In the genomic region with DNA sequence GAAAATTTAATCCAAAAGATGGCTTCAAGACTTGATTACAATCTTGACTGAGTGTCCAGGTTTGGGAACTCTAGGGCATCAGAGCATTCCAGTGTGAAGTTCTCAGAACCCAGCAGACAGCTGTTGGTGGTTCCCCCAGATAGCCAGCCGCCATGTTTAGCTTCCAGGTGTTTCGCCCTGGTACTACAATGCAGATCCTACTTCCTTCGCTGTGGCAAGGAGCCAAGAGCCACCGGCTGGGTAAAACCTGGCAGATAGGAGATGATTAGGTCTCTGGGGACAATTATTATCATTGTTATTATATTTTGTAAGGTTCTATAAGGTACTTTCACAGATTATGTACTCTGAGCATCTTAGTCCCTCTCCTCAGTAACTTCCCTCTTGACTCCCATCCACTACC, we compare ENCODE assay signal across 26 mouse cellular contexts.
A peak's percentile ranks its signal among the peaks of the same experiment; 100 is the strongest.
DNase-seq lines count a peak whose midpoint lies in the region; ATAC-seq and TF ChIP-seq lines count a peak whose summit lies in the region.
"Had no signal": no experiment of that assay in that cellular context is flagged by ENCODE, and none has a peak within 500 bp of the region (broad histone marks: within the 10 kb centered on the region; RNA-seq: fewer than 3 reads in every experiment).

No protein-coding gene starts in this region.

- peak overlapping the region; percentile 73 for H3K4me2 ChIP-seq in liver, embryonic 13.5 days
- H3K4me2 ChIP-seq in kidney, embryonic 14.5 days (replicated peaks; ENCODE audit: low read depth, low read length): no peak overlapping the region
- H3K4me2 ChIP-seq: embryonic facial prominence, embryonic 15.5 days; hindbrain, embryonic 14.5 days; midbrain, embryonic 15.5 days; stomach, embryonic 15.5 days had no signal

- no peak for TF ChIP-seq CTCF in MEL (IDR thresholded peaks at IDR 0.05 in 2 of 3, conservative IDR thresholded peaks at IDR 0.05 in 1 of 3; ENCODE audit: control insufficient read depth in 1 of 3, insufficient read depth in 1 of 3, low read depth in 2 of 3, low read length in 3 of 3, poor library complexity in 1 of 3, severe bottlenecking in 1 of 3)

- peaks cover 18% of the 10 kb centered on the region for H3K4me1 ChIP-seq in heart, embryonic 10.5 days
- peaks cover 14 to 20% of the 10 kb centered on the region in 2 experiments for H3K4me1 ChIP-seq in MEL (ENCODE audit: control insufficient read depth in 1 of 2, insufficient read depth in 2 of 2, low read length in 2 of 2)
- H3K4me1 ChIP-seq in limb, embryonic 10.5 days: peaks cover 35% of the 10 kb centered on the region
- H3K4me1 ChIP-seq in liver, embryonic 13.5 days (replicated peaks): peaks cover 81% of the 10 kb centered on the region
- H3K4me1 ChIP-seq in kidney, embryonic 14.5 days (ENCODE audit: control insufficient read depth, insufficient read depth, low read length): no peaks in the 10 kb centered on the region; the same call in 1 of the 2 replicates
- H3K4me1 ChIP-seq: stomach, embryonic 15.5 days had no signal

- DNase-seq in heart, embryonic 10.5 days (ENCODE audit: low spot score): no peak
- no peak for DNase-seq in heart, adult 18-20 months
- DNase-seq in MEL (ENCODE audit: low read depth, low spot score): peak; percentile 51
- DNase-seq in limb, embryonic 10.5 days (ENCODE audit: low spot score): no peak
- no peak for DNase-seq in liver, embryonic 13.5 days
- no peak for DNase-seq in frontal cortex, postnatal 36 days (ENCODE audit: low spot score in 2 of 2)
- DNase-seq in cerebellum, adult 11 months: no peak
- DNase-seq: adrenal gland, adult 2 months; adrenal gland, postnatal 36 days; cerebellum, adult 8-10 months; cerebellum, postnatal 25 days; forebrain, postnatal 0 days; heart, postnatal 10 days; kidney, adult 18-20 months; kidney, postnatal 36 days; lung, adult 18-20 months had no signal

- TF ChIP-seq RAD21 in MEL (IDR thresholded peaks at IDR 0.05; ENCODE audit: low read depth, low read length): no peak

- no peaks in the 10 kb centered on the region for H3K79me2 ChIP-seq in MEL (ENCODE audit: control insufficient read depth, insufficient read depth, low read length, poor library complexity)

- H3K4me3 ChIP-seq in heart, embryonic 10.5 days: no peak overlapping the region
- no peak overlapping the region; a peak in 1 of 4 replicates for H3K4me3 ChIP-seq in MEL (ENCODE audit: control insufficient read depth in 1 of 2, insufficient read depth in 1 of 2, low read depth in 2 of 2, low read length in 2 of 2)
- no peak overlapping the region for H3K4me3 ChIP-seq in limb, embryonic 10.5 days
- H3K4me3 ChIP-seq in liver, embryonic 13.5 days (replicated peaks): peak overlapping the region; percentile 14; the same call in 1 of the 2 replicates
- H3K4me3 ChIP-seq in kidney, embryonic 14.5 days (ENCODE audit: low read length): no peak overlapping the region
- H3K4me3 ChIP-seq: embryonic facial prominence, embryonic 10.5 days; embryonic facial prominence, embryonic 15.5 days; heart, embryonic 13.5 days; midbrain, embryonic 15.5 days; stomach, embryonic 15.5 days had no signal

- H3K9me3 ChIP-seq in heart, embryonic 10.5 days: no peaks in the 10 kb centered on the region
- H3K9me3 ChIP-seq in MEL (replicated peaks; ENCODE audit: insufficient read depth, low read length): no peaks in the 10 kb centered on the region
- no peaks in the 10 kb centered on the region for H3K9me3 ChIP-seq in limb, embryonic 10.5 days (replicated peaks)
- H3K9me3 ChIP-seq in liver, embryonic 13.5 days (replicated peaks): no peaks in the 10 kb centered on the region
- no peaks in the 10 kb centered on the region for H3K9me3 ChIP-seq in kidney, embryonic 14.5 days (ENCODE audit: control insufficient read depth, low read length)
- H3K9me3 ChIP-seq: embryonic facial prominence, embryonic 10.5 days; embryonic facial prominence, embryonic 15.5 days; heart, embryonic 13.5 days; midbrain, embryonic 15.5 days; stomach, embryonic 15.5 days had no signal

- TF ChIP-seq POLR2A in MEL (IDR thresholded peaks at IDR 0.05; ENCODE audit: control insufficient read depth in 1 of 2, insufficient read depth in 1 of 2, low read depth in 1 of 2, low read length in 2 of 2, poor library complexity in 1 of 2): no peak

- 91% methylated on average over 4 of the region's 4 CpGs for WGBS in heart, embryonic 10.5 days
- WGBS in limb, embryonic 10.5 days: 97% methylated on average over 4 of the region's 4 CpGs
- WGBS in liver, embryonic 13.5 days (ENCODE audit: insufficient replicate concordance): 76% methylated on average over 4 of the region's 4 CpGs
- WGBS in kidney, embryonic 14.5 days: 95% methylated on average over 4 of the region's 4 CpGs

- no peak for TF ChIP-seq EP300 in MEL (IDR thresholded peaks at IDR 0.05; ENCODE audit: low read depth in 1 of 2, low read length in 2 of 2)

- no peak for ATAC-seq in liver, embryonic 13.5 days (ENCODE audit: low read depth)
- ATAC-seq in kidney, embryonic 14.5 days (ENCODE audit: low FRiP score, low TSS enrichment): no peak
- ATAC-seq: activated CD4-positive, CD25-positive, alpha-beta regulatory T cell, adult 4 months; lung, postnatal 0 days; midbrain, embryonic 15.5 days had no signal

- H3K27ac ChIP-seq in heart, embryonic 10.5 days: 0 out of 2 replicates have a peak overlapping the region, but pooled peaks have one; percentile 57
- peak overlapping the region; percentile 92 for H3K27ac ChIP-seq in MEL (ENCODE audit: control insufficient read depth, low read depth, low read length)
- H3K27ac ChIP-seq in limb, embryonic 10.5 days: peak overlapping the region; percentile 42; the same call in 1 of the 2 replicates
- peak overlapping the region; percentile 100 for H3K27ac ChIP-seq in liver, embryonic 13.5 days
- no peak overlapping the region for H3K27ac ChIP-seq in kidney, embryonic 14.5 days (ENCODE audit: low read depth, low read length)
- H3K27ac ChIP-seq: embryonic facial prominence, embryonic 15.5 days; hindbrain, embryonic 14.5 days; macrophage; midbrain, embryonic 15.5 days; stomach, embryonic 15.5 days had no signal

- H3K27me3 ChIP-seq in heart, embryonic 10.5 days (ENCODE audit: insufficient read depth, poor library complexity, severe bottlenecking): no peaks in the 10 kb centered on the region
- no peaks in the 10 kb centered on the region for H3K27me3 ChIP-seq in MEL (ENCODE audit: control insufficient read depth in 1 of 2, insufficient read depth in 2 of 2, low read length in 2 of 2)
- no peaks in the 10 kb centered on the region for H3K27me3 ChIP-seq in limb, embryonic 10.5 days (ENCODE audit: low read depth, poor library complexity, severe bottlenecking)
- H3K27me3 ChIP-seq in liver, embryonic 13.5 days: no peaks in the 10 kb centered on the region
- no peaks in the 10 kb centered on the region for H3K27me3 ChIP-seq in kidney, embryonic 14.5 days (ENCODE audit: control insufficient read depth, insufficient read depth, low read length)
- H3K27me3 ChIP-seq: embryonic facial prominence, embryonic 15.5 days; heart, embryonic 13.5 days; midbrain, embryonic 15.5 days; stomach, embryonic 15.5 days had no signal

- no peak overlapping the region; the same call in 1 of the 2 replicates for H3K9ac ChIP-seq in MEL (ENCODE audit: control insufficient read depth, low read depth, low read length, poor library complexity, severe bottlenecking)
- H3K9ac ChIP-seq in liver, embryonic 13.5 days: peak overlapping the region; percentile 76
- H3K9ac ChIP-seq in kidney, embryonic 14.5 days (ENCODE audit: low read depth, low read length): no peak overlapping the region
- H3K9ac ChIP-seq: embryonic facial prominence, embryonic 15.5 days; forebrain, postnatal 0 days; heart, embryonic 13.5 days; hindbrain, embryonic 14.5 days; midbrain, embryonic 15.5 days; stomach, embryonic 15.5 days had no signal

- no peaks in the 10 kb centered on the region for H3K36me3 ChIP-seq in heart, embryonic 10.5 days
- H3K36me3 ChIP-seq in MEL (ENCODE audit: control insufficient read depth in 1 of 2, insufficient read depth in 2 of 2, low read length in 2 of 2): peaks cover 0 to 19% of the 10 kb centered on the region in 2 experiments; a peak in 2 of 4 replicates
- H3K36me3 ChIP-seq in limb, embryonic 10.5 days: no peaks in the 10 kb centered on the region
- H3K36me3 ChIP-seq in liver, embryonic 13.5 days: peaks cover 5% of the 10 kb centered on the region; the same call in 1 of the 2 replicates
- H3K36me3 ChIP-seq in kidney, embryonic 14.5 days (ENCODE audit: control insufficient read depth, insufficient read depth, low read length): no peaks in the 10 kb centered on the region
- H3K36me3 ChIP-seq: embryonic facial prominence, embryonic 10.5 days; embryonic facial prominence, embryonic 15.5 days; heart, embryonic 13.5 days; midbrain, embryonic 15.5 days; stomach, embryonic 15.5 days had no signal

TF ChIP-seq in MEL, 35 proteins besides CTCF, POLR2A, EP300 and RAD21:
- no peak for TF ChIP-seq ZKSCAN1 (IDR thresholded peaks at IDR 0.05; ENCODE audit: low read depth, low read length)
- no peak for TF ChIP-seq MXI1 (IDR thresholded peaks at IDR 0.05; ENCODE audit: low read depth, low read length)
- TF ChIP-seq SIN3A (IDR thresholded peaks at IDR 0.05; ENCODE audit: low read length): no peak
- peak; percentile 42 for TF ChIP-seq TCF12 (IDR thresholded peaks at IDR 0.05; ENCODE audit: low read depth, low read length)
- peak; percentile 1; the same call in 1 of the 2 replicates for TF ChIP-seq JUND (IDR thresholded peaks at IDR 0.05; ENCODE audit: low read depth, low read length)
- no peak for TF ChIP-seq POLR2AphosphoS2 (IDR thresholded peaks at IDR 0.05; ENCODE audit: low read length)
- TF ChIP-seq ETS1 (IDR thresholded peaks at IDR 0.05; ENCODE audit: low read depth, low read length): peak; percentile 55
- TF ChIP-seq HCFC1 (IDR thresholded peaks at IDR 0.05; ENCODE audit: low read depth, low read length): no peak
- TF ChIP-seq NELFE (IDR thresholded peaks at IDR 0.05; ENCODE audit: low read depth, low read length): no peak
- no peak for TF ChIP-seq UBTF (IDR thresholded peaks at IDR 0.05; ENCODE audit: borderline replicate concordance, insufficient read depth, low read depth, low read length)
- peak; percentile 12; the same call in 1 of the 2 replicates for TF ChIP-seq TAL1 (IDR thresholded peaks at IDR 0.05; ENCODE audit: low read length)
